Mouse (Mus musculus) CH12.LX (cell line): ENCODE results near the gene Slc25a45.

Source experiments
- BHLHE40 ChIP-seq: IDR thresholded peaks from 2 replicates; pipeline ENCODE4 v1.6.1; 2011; ENCODE audit warnings: mild to moderate bottlenecking, low read depth, low read length, improper control_type of control experiment
- CTCF ChIP-seq, 2 experiments: IDR thresholded peaks in 1 of 2; conservative IDR thresholded peaks in 1 of 2; 2 replicates each; pipeline ENCODE4 v1.5.1; 2011 to 2012; ENCODE audit warnings: low read depth in 2 of 2, low read length in 2 of 2, improper control_type of control experiment in 1 of 2, inconsistent platforms in 1 of 2, mild to moderate bottlenecking in 1 of 2, moderate library complexity in 1 of 2
- E2F4 ChIP-seq: IDR thresholded peaks from 2 replicates; pipeline ENCODE4 v1.6.1; 2011; ENCODE audit warnings: low read depth, low read length, improper control_type of control experiment; ENCODE audit not compliant: insufficient replicate concordance
- EP300 ChIP-seq: IDR thresholded peaks from 2 replicates; pipeline ENCODE4 v1.6.1; 2011; ENCODE audit warnings: low read length, improper control_type of control experiment
- ETS1 ChIP-seq: conservative IDR thresholded peaks from 2 replicates; pipeline ENCODE4 v1.6.1; 2012; ENCODE audit warnings: low read depth, mild to moderate bottlenecking, inconsistent platforms, low read length, improper control_type of control experiment, moderate library complexity
- MAFK ChIP-seq: IDR thresholded peaks from 2 replicates; pipeline ENCODE4 v1.6.1; 2011; ENCODE audit warnings: low read length, improper control_type of control experiment; ENCODE audit not compliant: insufficient replicate concordance
- MAZ ChIP-seq: IDR thresholded peaks from 2 replicates; pipeline ENCODE4 v1.6.1; 2012; ENCODE audit warnings: low read depth, mild to moderate bottlenecking, inconsistent platforms, low read length, improper control_type of control experiment, moderate library complexity
- NELFE ChIP-seq: IDR thresholded peaks from 2 replicates; pipeline ENCODE4 v1.6.1; 2011; ENCODE audit warnings: low read depth, low read length, improper control_type of control experiment
- POLR2A ChIP-seq: IDR thresholded peaks from 2 replicates; pipeline ENCODE4 v1.6.1; 2011; ENCODE audit warnings: low read depth, mild to moderate bottlenecking, improper control_type of control experiment, low read length
- RAD21 ChIP-seq: IDR thresholded peaks from 2 replicates; pipeline ENCODE4 v1.6.1; 2011; ENCODE audit warnings: low read depth, mild to moderate bottlenecking, low read length, improper control_type of control experiment, moderate library complexity
- RCOR1 ChIP-seq: conservative IDR thresholded peaks from 2 replicates; pipeline ENCODE4 v1.6.1; 2012; ENCODE audit warnings: low read depth, mild to moderate bottlenecking, inconsistent platforms, low read length, improper control_type of control experiment
- ZKSCAN1 ChIP-seq: IDR thresholded peaks from 2 replicates; pipeline ENCODE4 v1.6.1; 2012; ENCODE audit warnings: low read depth, inconsistent platforms, low read length, improper control_type of control experiment, borderline replicate concordance
- ZNF384 ChIP-seq: IDR thresholded peaks from 2 replicates; pipeline ENCODE4 v1.6.1; 2012; ENCODE audit warnings: low read depth, low read length, improper control_type of control experiment, inconsistent platforms

DNA sequence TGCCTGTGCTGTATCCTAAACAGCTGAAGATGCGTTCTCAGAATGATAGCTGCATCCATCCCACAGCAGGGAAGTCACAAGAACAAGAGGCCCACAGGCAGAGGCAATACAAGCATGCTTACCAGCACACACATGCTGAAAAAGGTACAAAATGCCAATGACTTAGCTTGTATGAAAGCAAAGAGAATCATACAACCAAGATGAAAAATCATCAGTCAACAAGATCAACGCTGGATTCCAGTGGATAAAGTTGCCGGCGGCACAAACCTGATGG, 38.8 kb upstream of the Slc25a45 start:
- TF ChIP-seq ETS1 (no peak), CTCF (conservative IDR thresholded peaks at IDR 0.05 in 1 of 2, IDR thresholded peaks at IDR 0.05 in 1 of 2; ENCODE audit: low read depth in 2 of 2, low read length in 2 of 2) (no peak), EP300 (no peak), POLR2A (no peak), RCOR1 (no peak), RAD21 (no peak), ZKSCAN1 (no peak), NELFE (no peak), ZNF384 (no peak), MAFK (no peak), BHLHE40 (no peak), E2F4 (no peak), MAZ (no peak)
